Mouse (Mus musculus): ENCODE results near the gene Gpr25.

The Gpr25 gene

GRCm38 (mm10) chr1:136260635-136261238 is at the start of gene Gpr25:
Gene Gpr25 (minus strand): TSS chr1:136260873.
- no peak for DNase-seq (ENCODE audit: low spot score in 2 of 2)

GRCm38 (mm10) chr1:136309193-136309592 is 48.5 kb upstream of the Gpr25 start:
- DNase-seq (ENCODE audit: low spot score in 2 of 2): no peak

- no peak for DNase-seq (ENCODE audit: low spot score in 2 of 2)
These were observed 45.8 kb upstream of the Gpr25 start for GRCm38 (mm10) chr1:136306424-136306823.

- no peak for DNase-seq (ENCODE audit: low spot score in 2 of 2)
These were observed 33.3 kb upstream of the Gpr25 start for GRCm38 (mm10) chr1:136293961-136294360.

- no peak for DNase-seq (ENCODE audit: low spot score in 2 of 2)
These were observed 29.1 kb upstream of the Gpr25 start for GRCm38 (mm10) chr1:136289803-136290202.

- no peak for DNase-seq (ENCODE audit: low spot score in 2 of 2)
These were observed 16.7 kb upstream of the Gpr25 start for GRCm38 (mm10) chr1:136277366-136277765.

GRCm38 (mm10) chr1:136268224-136268623 is 7.6 kb upstream of the Gpr25 start:
- DNase-seq (ENCODE audit: low spot score in 2 of 2): no peak

GRCm38 (mm10) chr1:136266127-136266526 is 5.5 kb upstream of the Gpr25 start:
- no peak for DNase-seq (ENCODE audit: low spot score in 2 of 2)

GRCm38 (mm10) chr1:136263355-136263754 is 2.7 kb upstream of the Gpr25 start:
- DNase-seq (ENCODE audit: low spot score in 2 of 2): no peak

GRCm38 (mm10) chr1:136259893-136260634 is 609 bp downstream of the Gpr25 start:
- DNase-seq (ENCODE audit: low spot score in 2 of 2): peak; percentile 15 to 31

GRCm38 (mm10) chr1:136259543-136259892 is 1.2 kb downstream of the Gpr25 start:
- DNase-seq (ENCODE audit: low spot score in 2 of 2): no peak

GRCm38 (mm10) chr1:136258495-136258894 is 2.2 kb downstream of the Gpr25 start:
- no peak for DNase-seq (ENCODE audit: low spot score in 2 of 2)

GRCm38 (mm10) chr1:136255657-136256056 is 5.0 kb downstream of the Gpr25 start:
- DNase-seq (ENCODE audit: low spot score in 2 of 2): no peak

GRCm38 (mm10) chr1:136255174-136255573 is 5.5 kb downstream of the Gpr25 start:
- no peak for DNase-seq (ENCODE audit: low spot score in 2 of 2)

GRCm38 (mm10) chr1:136254503-136255065 is 6.1 kb downstream of the Gpr25 start:
- DNase-seq (ENCODE audit: low spot score in 2 of 2): no peak

GRCm38 (mm10) chr1:136253472-136253871 is 7.2 kb downstream of the Gpr25 start:
- no peak for DNase-seq (ENCODE audit: low spot score in 2 of 2)

GRCm38 (mm10) chr1:136249662-136250061 is 11.0 kb downstream of the Gpr25 start:
- no peak for DNase-seq (ENCODE audit: low spot score in 2 of 2)

GRCm38 (mm10) chr1:136247393-136247792 is 13.3 kb downstream of the Gpr25 start:
- DNase-seq (ENCODE audit: low spot score in 2 of 2): peak in 1 of 2 experiments; percentile 69

- no peak for DNase-seq (ENCODE audit: low spot score in 2 of 2)
These were observed 16.2 kb downstream of the Gpr25 start for GRCm38 (mm10) chr1:136244469-136244868.

GRCm38 (mm10) chr1:136241801-136242200 is 18.9 kb downstream of the Gpr25 start:
- no peak for DNase-seq (ENCODE audit: low spot score in 2 of 2)

GRCm38 (mm10) chr1:136238495-136238894 is 22.2 kb downstream of the Gpr25 start:
- no peak for DNase-seq (ENCODE audit: low spot score in 2 of 2)

- DNase-seq (ENCODE audit: low spot score in 2 of 2): no peak
These were observed 26.0 kb downstream of the Gpr25 start for GRCm38 (mm10) chr1:136234595-136235092.

Measured in urinary bladder, adult 18-20 months (tissue).